Mouse (Mus musculus) C2C12 (cell line): ENCODE measurements around the gene Cdyl2. TPM values are rescaled to one million over a fixed set of nuclear protein-coding genes. Genes with fewer than 3 reads are reported as not detected.

ENCODE experiments used
- H3K27me3 ChIP-seq: one replicate; pipeline ENCODE4 v1.6.1; 2011; ENCODE audit not compliant: control insufficient read depth, insufficient read depth, insufficient read length
- H3K36me3 ChIP-seq: one replicate; pipeline ENCODE4 v1.6.1; 2011; ENCODE audit not compliant: control insufficient read depth, insufficient read depth
- H3K4me3 ChIP-seq: one replicate; pipeline ENCODE4 v1.5.1; 2011; ENCODE audit warnings: mild to moderate bottlenecking, control low read depth; ENCODE audit not compliant: poor library complexity, insufficient read depth, severe bottlenecking
- H3K79me2 ChIP-seq: one replicate; pipeline ENCODE4 v1.6.1; 2011; ENCODE audit not compliant: control insufficient read depth, insufficient read depth
- H3K79me3 ChIP-seq: one replicate; pipeline ENCODE4 v1.6.1; 2011; ENCODE audit warnings: low read depth, control low read depth
- H3ac ChIP-seq: one replicate; pipeline ENCODE3; 2011; ENCODE audit warnings: low read depth; ENCODE audit not compliant: control insufficient read depth, insufficient read length
- CEBPB ChIP-seq: IDR thresholded peaks from one replicate; pipeline ENCODE4 v1.6.1; 2011; ENCODE audit warnings: low read depth, mild to moderate bottlenecking, control low read depth, moderate library complexity
- CTCF ChIP-seq: IDR thresholded peaks from one replicate; pipeline ENCODE4 v1.5.1; 2011; ENCODE audit not compliant: control insufficient read depth, insufficient read depth, insufficient read length
- FOSL1 ChIP-seq: IDR thresholded peaks from one replicate; pipeline ENCODE4 v1.8.0; 2011; ENCODE audit warnings: mild to moderate bottlenecking, low read length; ENCODE audit not compliant: poor library complexity, insufficient read depth, severe bottlenecking
- MAX ChIP-seq: IDR thresholded peaks from one replicate; pipeline ENCODE4 v1.6.1; 2011; ENCODE audit warnings: mild to moderate bottlenecking, control low read depth
- MYOD1 ChIP-seq: IDR thresholded peaks from one replicate; pipeline ENCODE4 v1.6.1; 2011; ENCODE audit warnings: low read depth; ENCODE audit not compliant: control insufficient read depth, insufficient read length
- MYOG ChIP-seq: IDR thresholded peaks from one replicate; pipeline ENCODE4 v1.6.1; 2011; ENCODE audit not compliant: control insufficient read depth, insufficient read length; ENCODE audit errors: extremely low read depth
- USF1 ChIP-seq: IDR thresholded peaks from one replicate; pipeline ENCODE4 v1.6.1; 2011; ENCODE audit warnings: low read depth, mild to moderate bottlenecking, control low read depth, moderate library complexity
- polyA plus RNA-seq: library from polyadenylated mRNA; unstranded; fragments of >200 nt; fragmentation: generic; extraction: Trizol; gene quantifications from one replicate; pipeline ENCODE4 v1.2.1, GENCODE M21; 2012; ENCODE audit warnings: missing spikeins

Cdyl2 gene
- polyA plus RNA-seq, 1 experiment = 0.35 TPM

GRCm38 (mm10) chr8:116576732-116577131, 156.1 kb downstream of the Cdyl2 start:
- TF ChIP-seq MYOG (no peak), FOSL1 (no peak), CEBPB (no peak), USF1 (no peak), MYOD1 (no peak), MAX (no peak), CTCF (no peak)
- no peaks in the 10 kb centered on the region for H3K36me3 ChIP-seq
- H3K79me2 ChIP-seq = no peaks in the 10 kb centered on the region
- H3K4me3 ChIP-seq = no peak overlapping the region
- no peaks in the 10 kb centered on the region for H3K27me3 ChIP-seq
- no peak overlapping the region for H3ac ChIP-seq
- no peaks in the 10 kb centered on the region for H3K79me3 ChIP-seq

- Histone ChIP-seq H3K4me3 (no peak overlapping the region), H3K36me3 (no peaks in the 10 kb centered on the region), H3K27me3 (no peaks in the 10 kb centered on the region), H3K79me2 (no peaks in the 10 kb centered on the region), H3ac (no peak overlapping the region), H3K79me3 (no peaks in the 10 kb centered on the region)
- TF ChIP-seq MYOG = no peak
- no peak for TF ChIP-seq CTCF
- no peak for TF ChIP-seq CEBPB
- TF ChIP-seq USF1 = no peak
- no peak for TF ChIP-seq MYOD1
- no peak for TF ChIP-seq MAX
- TF ChIP-seq FOSL1 = no peak
These were observed 159.7 kb downstream of the Cdyl2 start for GRCm38 (mm10) chr8:116573085-116573484.

DNA sequence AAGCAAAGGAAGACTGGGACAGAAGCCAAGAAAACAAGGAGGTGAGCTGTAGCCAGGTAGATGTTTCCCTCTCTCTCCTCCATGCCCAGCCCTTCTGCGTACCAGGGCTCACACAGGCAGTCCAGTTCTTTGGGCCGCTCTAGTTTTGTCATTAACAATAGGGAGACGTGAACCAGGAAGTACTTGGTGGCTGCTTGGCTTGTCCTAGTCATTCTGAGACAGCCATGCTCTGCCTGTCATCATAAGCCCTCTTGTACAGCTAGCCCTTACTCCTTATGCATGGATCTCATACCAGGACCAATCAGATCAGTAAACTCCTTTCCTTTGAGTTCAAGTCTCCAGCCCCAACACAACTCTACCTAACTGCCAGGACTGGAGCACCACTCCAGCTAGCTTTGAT, 180.0 kb downstream of the Cdyl2 start:
- H3K36me3 ChIP-seq = no peaks in the 10 kb centered on the region
- no peak for TF ChIP-seq CEBPB
- TF ChIP-seq MYOD1 = no peak
- no peak for TF ChIP-seq MAX
- no peak for TF ChIP-seq FOSL1
- TF ChIP-seq MYOG = no peak
- TF ChIP-seq CTCF = no peak
- TF ChIP-seq USF1 = no peak

GRCm38 (mm10) chr8:116552255-116552654, 180.5 kb downstream of the Cdyl2 start:
- Histone ChIP-seq H3K4me3 (no peak overlapping the region), H3ac (no peak overlapping the region), H3K27me3 (no peaks in the 10 kb centered on the region), H3K36me3 (no peaks in the 10 kb centered on the region), H3K79me2 (no peaks in the 10 kb centered on the region), H3K79me3 (no peaks in the 10 kb centered on the region)
- TF ChIP-seq CTCF = no peak

More for the DNA sequence above, 180.0 kb downstream of the Cdyl2 start:
- no peaks in the 10 kb centered on the region for H3K79me3 ChIP-seq
- H3K79me2 ChIP-seq = no peaks in the 10 kb centered on the region
- H3K4me3 ChIP-seq = no peak overlapping the region
- H3K27me3 ChIP-seq = no peaks in the 10 kb centered on the region
- H3ac ChIP-seq = no peak overlapping the region

GRCm38 (mm10) chr8:116543366-116543765, 189.4 kb downstream of the Cdyl2 start:
- Histone ChIP-seq H3K27me3 (no peaks in the 10 kb centered on the region), H3ac (no peak overlapping the region), H3K4me3 (no peak overlapping the region), H3K36me3 (no peaks in the 10 kb centered on the region), H3K79me3 (no peaks in the 10 kb centered on the region), H3K79me2 (no peaks in the 10 kb centered on the region)
- TF ChIP-seq CEBPB (no peak), MAX (no peak), FOSL1 (no peak), MYOG (no peak), USF1 (no peak), MYOD1 (no peak), CTCF (no peak)

GRCm38 (mm10) chr8:116542842-116543241, 189.9 kb downstream of the Cdyl2 start:
- no peak overlapping the region for H3K4me3 ChIP-seq
- H3K27me3 ChIP-seq = no peaks in the 10 kb centered on the region
- H3K79me2 ChIP-seq = no peaks in the 10 kb centered on the region
- H3K36me3 ChIP-seq = no peaks in the 10 kb centered on the region
- TF ChIP-seq USF1 (no peak), CEBPB (no peak), CTCF (no peak), MAX (no peak), MYOG (no peak), MYOD1 (no peak), FOSL1 (no peak)
- no peak overlapping the region for H3ac ChIP-seq
- no peaks in the 10 kb centered on the region for H3K79me3 ChIP-seq
